Mouse (Mus musculus): ENCODE results near the gene Psmg3.

GRCm38 (mm10) chr5:139775216-139775926, 51.3 kb downstream of the Psmg3 start, which contains the start of gene Ints1:
- TF ChIP-seq CTCF (conservative IDR thresholded peaks at IDR 0.05; ENCODE audit: insufficient read depth, insufficient read length, low read depth, low read length) = peak; percentile 95
- no peak for TF ChIP-seq POLR2A (IDR thresholded peaks at IDR 0.05; ENCODE audit: low read depth, low read length)

All from kidney, adult 2 months (tissue).